ENCODE assay signal across 33 mouse cellular contexts in the genomic region with DNA sequence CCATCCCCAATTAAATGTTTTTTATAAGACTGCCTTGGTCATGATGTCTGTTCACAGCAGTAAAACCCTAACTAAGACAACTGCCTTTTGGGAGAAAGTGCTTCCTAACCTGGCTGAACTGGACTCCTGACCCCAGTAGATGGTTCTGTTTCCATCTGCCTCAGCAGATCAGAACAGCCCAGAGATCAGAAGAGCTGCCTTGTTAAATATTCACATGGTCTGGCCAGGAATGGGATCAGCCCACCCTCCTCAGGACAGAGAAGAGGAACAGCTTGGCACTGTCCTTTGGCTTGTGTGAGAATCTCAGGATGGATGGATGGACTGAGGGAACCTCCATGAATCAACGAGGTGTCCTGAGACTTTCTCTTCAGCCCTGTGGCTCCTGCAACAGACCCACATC. TPM values are rescaled to one million over a fixed set of nuclear protein-coding genes. Genes with fewer than 3 reads are reported as not detected.
DNase-seq lines count a peak whose midpoint lies in the region; ATAC-seq lines count a peak whose summit lies in the region.
"Had no signal": no experiment of that assay in that cellular context is flagged by ENCODE, and none has a peak within 500 bp of the region (broad histone marks: within the 10 kb centered on the region; RNA-seq: fewer than 3 reads in every experiment).

No protein-coding gene starts in this region.

- peaks cover 2% of the 10 kb centered on the region; the same call in 1 of the 2 replicates for H3K9me3 ChIP-seq in kidney, embryonic 15.5 days (replicated peaks)
- no peaks in the 10 kb centered on the region for H3K9me3 ChIP-seq in neural tube, embryonic 15.5 days (replicated peaks)
- H3K9me3 ChIP-seq: heart, embryonic 10.5 days; heart, embryonic 15.5 days; lung, embryonic 15.5 days; midbrain, embryonic 10.5 days; midbrain, embryonic 15.5 days had no signal

- WGBS in kidney, embryonic 15.5 days = 73% methylated on average over 1 of the region's 1 CpGs
- 89% methylated on average over 1 of the region's 1 CpGs for WGBS in neural tube, embryonic 15.5 days

- no peak overlapping the region for H3K9ac ChIP-seq in kidney, embryonic 15.5 days
- H3K9ac ChIP-seq in neural tube, embryonic 15.5 days (replicated peaks) = no peak overlapping the region
- H3K9ac ChIP-seq: heart, embryonic 15.5 days; hindbrain, embryonic 13.5 days; lung, embryonic 15.5 days; midbrain, embryonic 15.5 days had no signal

- no peaks in the 10 kb centered on the region for H3K4me1 ChIP-seq in kidney, embryonic 15.5 days
- H3K4me1 ChIP-seq in neural tube, embryonic 15.5 days = no peaks in the 10 kb centered on the region
- H3K4me1 ChIP-seq: heart, embryonic 10.5 days; heart, embryonic 15.5 days; hindbrain, embryonic 13.5 days; lung, embryonic 15.5 days; midbrain, embryonic 15.5 days had no signal

- no peaks in the 10 kb centered on the region for H3K27me3 ChIP-seq in kidney, embryonic 15.5 days
- H3K27me3 ChIP-seq in neural tube, embryonic 15.5 days (replicated peaks) = no peaks in the 10 kb centered on the region
- H3K27me3 ChIP-seq: heart, embryonic 15.5 days; hindbrain, embryonic 13.5 days; lung, embryonic 15.5 days; midbrain, embryonic 15.5 days had no signal

- no peak overlapping the region for H3K4me2 ChIP-seq in kidney, embryonic 15.5 days
- no peak overlapping the region for H3K4me2 ChIP-seq in neural tube, embryonic 15.5 days
- H3K4me2 ChIP-seq: heart, embryonic 15.5 days; hindbrain, embryonic 13.5 days; liver, embryonic 11.5 days; lung, embryonic 15.5 days; midbrain, embryonic 15.5 days had no signal

- H3K36me3 ChIP-seq in kidney, embryonic 15.5 days = no peaks in the 10 kb centered on the region
- no peaks in the 10 kb centered on the region for H3K36me3 ChIP-seq in neural tube, embryonic 15.5 days
- H3K36me3 ChIP-seq: heart, embryonic 10.5 days; heart, embryonic 15.5 days; hindbrain, embryonic 13.5 days; lung, embryonic 15.5 days; midbrain, embryonic 10.5 days; midbrain, embryonic 15.5 days had no signal

- DNase-seq in heart, adult 11 months = peak; percentile 68
- DNase-seq in heart, postnatal 4 days = no peak
- DNase-seq in kidney, postnatal 25 days = peak; percentile 62 to 86
- no peak for DNase-seq in testis, postnatal 14 days (ENCODE audit: low spot score)
- no peak for DNase-seq in adipocyte (ENCODE audit: low spot score)
- DNase-seq: adrenal gland, postnatal 10 days; cerebellum, adult 9-10 months; cerebellum, postnatal 36 days; gastrocnemius, postnatal 14 days; layer of hippocampus, postnatal 36 days; right cerebral cortex, adult 18-20 months had no signal

- no peak overlapping the region for H3K4me3 ChIP-seq in kidney, embryonic 15.5 days (replicated peaks)
- H3K4me3 ChIP-seq in neural tube, embryonic 15.5 days (replicated peaks) = no peak overlapping the region
- H3K4me3 ChIP-seq: heart, embryonic 10.5 days; heart, embryonic 15.5 days; hindbrain, embryonic 13.5 days; lung, embryonic 15.5 days; midbrain, embryonic 10.5 days; midbrain, embryonic 15.5 days had no signal

- 0 out of 2 replicates have a peak, but pooled peaks have one; percentile 54 for ATAC-seq in kidney, embryonic 15.5 days (replicated peaks; ENCODE audit: low FRiP score)
- no peak for ATAC-seq in neural tube, embryonic 15.5 days (ENCODE audit: low FRiP score)
- ATAC-seq: activated CD4-positive, CD25-positive, alpha-beta regulatory T cell, adult 4 months; forebrain, embryonic 14.5 days; midbrain, embryonic 15.5 days had no signal

- H3K27ac ChIP-seq in kidney, embryonic 15.5 days = no peak overlapping the region
- no peak overlapping the region for H3K27ac ChIP-seq in neural tube, embryonic 15.5 days (replicated peaks)
- H3K27ac ChIP-seq: heart, embryonic 10.5 days; heart, embryonic 15.5 days; hindbrain, embryonic 13.5 days; lung, embryonic 15.5 days; midbrain, embryonic 10.5 days; midbrain, embryonic 15.5 days had no signal

RNA-seq across cellular contexts. Expression of gene Rdh16, which starts 1.7 kb away (rescaled TPM):
- total RNA-seq in heart, postnatal 4 days (2021) = not detected
- 0.36 and 0.45 TPM in 2 replicates for polyA plus RNA-seq in kidney, embryonic 15.5 days (2015; fragmentation: Nextera tagmentation; extraction: Ambion mirVana)
- polyA plus RNA-seq in neural tube, embryonic 15.5 days (2015; fragmentation: Nextera tagmentation; extraction: Ambion mirVana) = 0.05 and 0.09 TPM in 2 replicates
- total RNA-seq: CH12.LX; gastrocnemius, postnatal 14 days; granulocyte monocyte progenitor cell, adult 5-6 weeks; heart, postnatal 25 days; megakaryocyte progenitor cell, adult 5-6 weeks had no signal
- polyA plus RNA-seq: activated CD4-positive, CD25-positive, alpha-beta regulatory T cell, adult 4 months; C2C12; embryonic facial prominence, embryonic 11.5 days; heart, embryonic 10.5 days; heart, embryonic 15.5 days; hindbrain, embryonic 13.5 days; limb, embryonic 11.5 days; liver, embryonic 11.5 days; lung, embryonic 15.5 days; midbrain, embryonic 10.5 days; midbrain, embryonic 15.5 days; neural tube, embryonic 11.5 days; thymus, postnatal 0 days had no signal

RNA-seq across cellular contexts. Expression of gene Rdh9, which starts 23.1 kb away (rescaled TPM):
- total RNA-seq in heart, postnatal 4 days (2021) = under 1 TPM in 1 of 2 experiments, not detected in 1; 0.19 TPM
- polyA plus RNA-seq in kidney, embryonic 15.5 days (2015; fragmentation: Nextera tagmentation; extraction: Ambion mirVana) = 0.19 TPM in 1 of 2 replicates, not detected in the other
- polyA plus RNA-seq in neural tube, embryonic 15.5 days (2015; fragmentation: Nextera tagmentation; extraction: Ambion mirVana) = 0.09 and 0.27 TPM in 2 replicates
- total RNA-seq: CH12.LX; granulocyte monocyte progenitor cell, adult 5-6 weeks; heart, postnatal 25 days; megakaryocyte progenitor cell, adult 5-6 weeks had no signal
- polyA plus RNA-seq: embryonic facial prominence, embryonic 11.5 days; limb, embryonic 11.5 days; liver, embryonic 11.5 days; liver, embryonic 16.5 days; lung, embryonic 15.5 days; neural tube, embryonic 11.5 days; thymus, postnatal 0 days had no signal

RNA-seq across cellular contexts. Expression of gene Rdh16f1, which starts 39.7 kb away (rescaled TPM):
- total RNA-seq in heart, postnatal 4 days (2021) = under 1 TPM in 1 of 2 experiments, not detected in 1; 0.14 TPM
- 0.34 TPM in 1 of 2 replicates, not detected in the other for polyA plus RNA-seq in kidney, embryonic 15.5 days (2015; fragmentation: Nextera tagmentation; extraction: Ambion mirVana)
- polyA plus RNA-seq in neural tube, embryonic 15.5 days (2015; fragmentation: Nextera tagmentation; extraction: Ambion mirVana) = not detected in 2 replicates
- total RNA-seq: CH12.LX; ES-E14; granulocyte monocyte progenitor cell, adult 5-6 weeks; layer of hippocampus, postnatal 36 days; megakaryocyte progenitor cell, adult 5-6 weeks had no signal
- polyA plus RNA-seq: C2C12; embryonic facial prominence, embryonic 11.5 days; forebrain, embryonic 14.5 days; heart, embryonic 10.5 days; heart, embryonic 15.5 days; hindbrain, embryonic 13.5 days; limb, embryonic 11.5 days; midbrain, embryonic 10.5 days; midbrain, embryonic 15.5 days had no signal

RNA-seq across cellular contexts. Expression of gene Rdh1, which starts 39.8 kb away (rescaled TPM):
- under 1 TPM; 0.14 TPM for total RNA-seq in heart, postnatal 4 days (2021)
- polyA plus RNA-seq in kidney, embryonic 15.5 days (2015; fragmentation: Nextera tagmentation; extraction: Ambion mirVana) = 0.12 and 0.14 TPM in 2 replicates
- polyA plus RNA-seq in neural tube, embryonic 15.5 days (2015; fragmentation: Nextera tagmentation; extraction: Ambion mirVana) = not detected in 2 replicates
- total RNA-seq: CH12.LX; granulocyte monocyte progenitor cell, adult 5-6 weeks; megakaryocyte progenitor cell, adult 5-6 weeks had no signal
- polyA plus RNA-seq: embryonic facial prominence, embryonic 11.5 days; forebrain, embryonic 14.5 days; hindbrain, embryonic 13.5 days; limb, embryonic 11.5 days; lung, embryonic 15.5 days; midbrain, embryonic 15.5 days; neural tube, embryonic 11.5 days; thymus, postnatal 0 days had no signal

RNA-seq across cellular contexts. Expression of gene Gpr182, which starts 47.8 kb away (rescaled TPM):
- total RNA-seq in heart, postnatal 4 days (2021) = 1 to 10 TPM; 5.6 to 6.8 TPM
- polyA plus RNA-seq in kidney, embryonic 15.5 days (2015; fragmentation: Nextera tagmentation; extraction: Ambion mirVana) = 7.5 and 8.3 TPM in 2 replicates
- polyA plus RNA-seq in neural tube, embryonic 15.5 days (2015; fragmentation: Nextera tagmentation; extraction: Ambion mirVana) = 0.90 and 1.3 TPM in 2 replicates
- total RNA-seq: CH12.LX; granulocyte monocyte progenitor cell, adult 5-6 weeks; megakaryocyte progenitor cell, adult 5-6 weeks had no signal

Comparison
In these comparisons a context has a peak if more than half of its experiments do, and no peak if none do; other contexts are left out.
1. DNase-seq: peak in heart, adult 11 months (single experiment) and kidney, postnatal 25 days (2 of 2); none in heart, postnatal 4 days (single experiment), testis, postnatal 14 days (single experiment) and adipocyte (single experiment).